Comparison of ENCODE assay signal across 20 mouse cellular contexts in genomic region chr11:111484981-111485380, GRCm38 (mm10).
DNase-seq lines count a peak whose midpoint lies in the region; ATAC-seq and TF ChIP-seq lines count a peak whose summit lies in the region.
"Had no signal": no experiment of that assay in that cellular context is flagged by ENCODE, and none has a peak within 500 bp of the region (broad histone marks: within the 10 kb centered on the region; RNA-seq: fewer than 3 reads in every experiment).

No protein-coding gene starts in this region.

- H3K9me3 ChIP-seq in MEL (replicated peaks; ENCODE audit: insufficient read depth, low read length) = no peaks in the 10 kb centered on the region
- H3K9me3 ChIP-seq: G1E had no signal

- H3K27ac ChIP-seq in MEL (ENCODE audit: control insufficient read depth, low read depth, low read length) = no peak overlapping the region

- peaks cover 0 to 9% of the 10 kb centered on the region in 2 experiments; a peak in 2 of 4 replicates for H3K36me3 ChIP-seq in MEL (ENCODE audit: control insufficient read depth in 1 of 2, insufficient read depth in 2 of 2, low read length in 2 of 2)
- H3K36me3 ChIP-seq: G1E had no signal

- peak; percentile 68 to 81 for TF ChIP-seq EP300 in MEL (IDR thresholded peaks at IDR 0.05; ENCODE audit: low read depth in 1 of 2, low read length in 2 of 2)

- ATAC-seq in monocyte, adult 5-6 weeks (replicated peaks; ENCODE audit: insufficient number of reproducible peaks, low FRiP score, low TSS enrichment, poor library complexity, severe bottlenecking) = no peak
- ATAC-seq: activated CD4-positive, CD25-positive, alpha-beta regulatory T cell, adult 4 months; CD4-positive, CD25-positive, alpha-beta regulatory T cell, adult 4 months; Patski had no signal

- peak; percentile 3 for DNase-seq in adrenal gland, adult 2 months
- DNase-seq in adrenal gland, postnatal 10 days = no peak
- peak; percentile 59 for DNase-seq in MEL (ENCODE audit: low read depth, low spot score)
- DNase-seq: adrenal gland, adult 8-10 months; adrenal gland, postnatal 14 days; adrenal gland, postnatal 25 days; adrenal gland, postnatal 36 days; B cell, adult 2 months; cerebellum, adult 11 months; cerebellum, adult 11-12 months; cerebellum, adult 18-20 months; cerebellum, adult 2 months; cerebellum, adult 8-10 months; cerebellum, adult 9-10 months had no signal

- no peak for TF ChIP-seq RAD21 in MEL (IDR thresholded peaks at IDR 0.05; ENCODE audit: low read depth, low read length)

- H3K9ac ChIP-seq in MEL (ENCODE audit: control insufficient read depth, low read depth, low read length, poor library complexity, severe bottlenecking) = no peak overlapping the region

- peaks cover 0 to 4% of the 10 kb centered on the region in 2 experiments; a peak in 2 of 4 replicates for H3K4me1 ChIP-seq in MEL (ENCODE audit: control insufficient read depth in 1 of 2, insufficient read depth in 2 of 2, low read length in 2 of 2)

- no peak for TF ChIP-seq POLR2A in MEL (IDR thresholded peaks at IDR 0.05; ENCODE audit: control insufficient read depth in 1 of 2, insufficient read depth in 1 of 2, low read depth in 1 of 2, low read length in 2 of 2, poor library complexity in 1 of 2)

- no peak for TF ChIP-seq CTCF in MEL (IDR thresholded peaks at IDR 0.05 in 2 of 3, conservative IDR thresholded peaks at IDR 0.05 in 1 of 3; ENCODE audit: control insufficient read depth in 1 of 3, insufficient read depth in 1 of 3, low read depth in 2 of 3, low read length in 3 of 3, poor library complexity in 1 of 3, severe bottlenecking in 1 of 3)

- H3K27me3 ChIP-seq in MEL (ENCODE audit: control insufficient read depth in 1 of 2, insufficient read depth in 2 of 2, low read length in 2 of 2) = no peaks in the 10 kb centered on the region
- H3K27me3 ChIP-seq: CH12.LX had no signal

- no peaks in the 10 kb centered on the region for H3K79me2 ChIP-seq in MEL (ENCODE audit: control insufficient read depth, insufficient read depth, low read length, poor library complexity)

- peak overlapping the region in 1 of 2 experiments; percentile 37; a peak in 1 of 4 replicates for H3K4me3 ChIP-seq in MEL (ENCODE audit: control insufficient read depth in 1 of 2, insufficient read depth in 1 of 2, low read depth in 2 of 2, low read length in 2 of 2)

TF ChIP-seq in MEL, 35 proteins besides CTCF, POLR2A, EP300 and RAD21:
- TF ChIP-seq MAFK (IDR thresholded peaks at IDR 0.05; ENCODE audit: borderline replicate concordance, low read depth, low read length) = 0 out of 2 replicates have a peak, but pooled peaks have one; percentile 30
- peak; percentile 74 for TF ChIP-seq GATA1 (IDR thresholded peaks at IDR 0.05; ENCODE audit: low read depth, low read length)
- no peak for TF ChIP-seq KAT2A (conservative IDR thresholded peaks at IDR 0.05; ENCODE audit: low read depth, low read length)
- TF ChIP-seq ETS1 (IDR thresholded peaks at IDR 0.05; ENCODE audit: low read depth, low read length) = peak; percentile 64
